Mouse (Mus musculus) stomach, postnatal 0 days (tissue): ENCODE data around the gene Ccdc86.

Experiments used
- CTCF ChIP-seq: IDR thresholded peaks from 2 replicates; pipeline ENCODE4 v1.5.1; 2016; ENCODE audit warnings: antibody characterized with exemption, low read depth, mild to moderate bottlenecking, moderate library complexity
- EP300 ChIP-seq: optimal IDR thresholded peaks from 2 replicates; pipeline ENCODE3; 2016; ENCODE audit warnings: antibody characterized with exemption

GRCm38 (mm10) chr19:10991911-10992310, 42.8 kb upstream of the Ccdc86 start:
- TF ChIP-seq CTCF (no peak), EP300 (no peak)
